Mouse (Mus musculus): Measurements from ENCODE around the gene Zyx.

Zyx gene

GRCm38 (mm10) chr6:42397041-42397657, 47.7 kb downstream of the Zyx start:
- DNase-seq (ENCODE audit: low spot score) = no peak

GRCm38 (mm10) chr6:42398285-42398684, 48.9 kb downstream of the Zyx start:
- no peak for DNase-seq (ENCODE audit: low spot score)

- no peak for DNase-seq (ENCODE audit: low spot score)
These were observed 49.6 kb downstream of the Zyx start for GRCm38 (mm10) chr6:42398998-42399397.

GRCm38 (mm10) chr6:42399938-42400337, 50.5 kb downstream of the Zyx start, which contains the start of gene Tas2r143:
TSS of gene Tas2r143 (plus strand) at chr6:42400238.
- DNase-seq (ENCODE audit: low spot score) = no peak

- no peak for DNase-seq (ENCODE audit: low spot score)
These were observed 55.7 kb downstream of the Zyx start, which contains the start of gene Tas2r135 for GRCm38 (mm10) chr6:42405134-42405533. TSS of gene Tas2r135 (plus strand) at chr6:42405434.
